Mouse (Mus musculus) heart, adult 2 months (tissue): ENCODE results near the gene Cd200. TPM values are rescaled to one million over a fixed set of nuclear protein-coding genes. Genes with fewer than 3 reads are reported as not detected.

Source experiments
- DNase-seq, 2 experiments: peaks; one replicate each; pipeline ENCODE4 v3.0.0; 2021
- H3K27ac ChIP-seq: fragments of 200-600 bp; 2 replicates; pipeline ENCODE4 v1.8.1; 2022
- H3K27me3 ChIP-seq: fragments of 200-500 bp; 2 replicates; pipeline ENCODE4 v1.6.1; 2012; ENCODE audit warnings: mild to moderate bottlenecking, low read length, inconsistent platforms, mixed read lengths; ENCODE audit not compliant: control insufficient read depth, insufficient read depth
- H3K36me3 ChIP-seq: fragments of 200-500 bp; 2 replicates; pipeline ENCODE4 v1.6.1; 2012; ENCODE audit warnings: low read length, inconsistent platforms; ENCODE audit not compliant: control insufficient read depth, insufficient read depth
- H3K4me1 ChIP-seq: fragments of 200-500 bp; 2 replicates; pipeline ENCODE4 v1.6.1; 2011; ENCODE audit warnings: low read length; ENCODE audit not compliant: control insufficient read depth, insufficient read depth
- H3K4me3 ChIP-seq: fragments of 200-600 bp; 2 replicates; pipeline ENCODE4 v1.8.1; 2022
- H3K79me2 ChIP-seq: fragments of 200-500 bp; replicated peaks from 2 replicates; pipeline ENCODE4 v1.6.1; 2012; ENCODE audit warnings: mild to moderate bottlenecking, inconsistent platforms, low read length, moderate library complexity, mixed read lengths; ENCODE audit not compliant: control insufficient read depth, insufficient read depth
- H3K9ac ChIP-seq: fragments of 200-500 bp; 2 replicates; pipeline ENCODE4 v1.6.1; 2012; ENCODE audit warnings: low read depth, mild to moderate bottlenecking, control low read depth, inconsistent platforms, low read length, mixed read lengths
- CTCF ChIP-seq: fragments of 200-600 bp; IDR thresholded peaks from 2 replicates; pipeline ENCODE4 v1.8.1; 2022; ENCODE audit warnings: antibody characterized with exemption, mild to moderate bottlenecking, moderate library complexity
- EP300 ChIP-seq: fragments of 200-500 bp; IDR thresholded peaks from 2 replicates; pipeline ENCODE4 v1.6.1; 2011; ENCODE audit warnings: low read depth, low read length, control low read depth; ENCODE audit not compliant: insufficient read depth
- POLR2A ChIP-seq: fragments of 200-500 bp; IDR thresholded peaks from 2 replicates; pipeline ENCODE4 v1.6.1; 2011; ENCODE audit warnings: mild to moderate bottlenecking, low read depth, low read length, control low read depth; ENCODE audit not compliant: insufficient read depth
- WGBS: fragments of 180-500 bp; shearing (Covaris S2); methylation state at CpG from one replicate; pipeline ENCODE4 v1.1.7; 2018; 5-methylcytosine and 5-hydroxymethylcytosine counted together
- intact Hi-C: fragments of 180-260 bp; cut with DNase I; formaldehyde crosslinking; loops from one replicate; pipeline ENCODE4 v1.15.1; 2025
- polyA plus RNA-seq: library from polyadenylated mRNA; depleted of rRNA; stranded (reverse); fragments of >200 nt; gene quantifications from 2 replicates; pipeline ENCODE4 v1.2.3, GENCODE M21; 2012; rRNA removed
- total RNA-seq, 2 experiments: library from RNA; stranded (reverse); gene quantifications; 2 replicates each; pipeline ENCODE4 v1.2.3; 2021

Gene Cd200
- total and polyA plus RNA-seq, 3 experiments, result 63.6 to 90.0 (median 69.3) TPM

DNA sequence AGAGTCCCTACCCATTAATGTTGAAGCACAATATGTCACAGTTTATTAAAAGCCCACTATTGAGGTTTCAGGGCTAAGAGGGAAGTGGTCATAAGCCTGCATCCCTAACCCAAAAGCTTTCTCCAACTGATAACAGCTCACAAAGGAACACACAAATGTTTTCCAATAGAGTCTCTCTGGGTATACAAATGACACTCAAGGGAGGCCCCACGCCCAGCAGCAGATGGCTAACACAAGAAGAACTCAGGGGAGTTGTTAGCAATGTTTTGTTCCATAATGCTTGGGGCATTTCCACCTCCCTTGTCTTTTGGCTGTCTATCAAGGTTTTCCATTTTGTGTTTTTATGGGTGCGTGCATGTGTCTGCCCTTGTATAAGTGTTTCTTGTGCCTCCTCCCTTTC is 64.0 kb downstream of the Cd200 start:
- H3K27ac ChIP-seq, result peak overlapping the region; percentile 62
- no peaks in the 10 kb centered on the region for H3K27me3 ChIP-seq
- intact Hi-C loops, result loop anchor here (1.0 to 5.0 kb wide), 4 partner anchors 14 to 88 kb away; partner anchors contain the start of gene Cd200
- peak in 1 of 2 experiments; percentile 54 for DNase-seq
- no peak overlapping the region for H3K9ac ChIP-seq
- no peaks in the 10 kb centered on the region for H3K79me2 ChIP-seq
- no peak overlapping the region for H3K4me3 ChIP-seq
- TF ChIP-seq CTCF (no peak), EP300 (peak; percentile 65; the same call in 1 of the 2 replicates), POLR2A (peak; percentile 51; the same call in 1 of the 2 replicates)
- WGBS, result 31% methylated on average over 2 of the region's 2 CpGs
- H3K36me3 ChIP-seq, result peaks cover 15% of the 10 kb centered on the region
- peaks cover 2% of the 10 kb centered on the region for H3K4me1 ChIP-seq

DNA sequence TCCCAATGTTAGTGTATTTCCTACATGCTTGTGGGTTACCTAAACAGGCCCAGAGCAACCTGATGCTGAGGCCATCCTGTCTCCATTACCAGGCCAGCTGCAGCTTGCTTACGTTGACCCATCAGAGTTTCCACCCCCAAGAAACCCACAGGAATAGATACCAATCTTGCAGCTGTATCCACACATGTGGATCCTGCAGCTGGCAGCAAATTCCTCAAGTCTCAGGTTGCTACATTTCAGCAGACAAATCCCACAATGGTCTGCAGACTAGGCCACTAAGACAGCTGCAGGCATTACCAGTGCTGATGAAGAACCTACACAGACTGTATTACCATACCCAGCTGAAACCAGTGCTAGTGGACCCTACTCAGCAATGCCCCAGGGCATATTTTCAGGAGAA is 72.4 kb downstream of the Cd200 start:
- no peak for DNase-seq
- Histone ChIP-seq H3K36me3 (peaks cover 5% of the 10 kb centered on the region), H3K27me3 (no peaks in the 10 kb centered on the region), H3K4me3 (no peak overlapping the region), H3K9ac (no peak overlapping the region), H3K79me2 (no peaks in the 10 kb centered on the region), H3K4me1 (peaks cover 6% of the 10 kb centered on the region), H3K27ac (no peak overlapping the region)
- WGBS, result 50% methylated on average over 1 of the region's 1 CpGs
- intact Hi-C loops, result no loop called here
- TF ChIP-seq EP300 (no peak), CTCF (no peak), POLR2A (no peak)

DNA sequence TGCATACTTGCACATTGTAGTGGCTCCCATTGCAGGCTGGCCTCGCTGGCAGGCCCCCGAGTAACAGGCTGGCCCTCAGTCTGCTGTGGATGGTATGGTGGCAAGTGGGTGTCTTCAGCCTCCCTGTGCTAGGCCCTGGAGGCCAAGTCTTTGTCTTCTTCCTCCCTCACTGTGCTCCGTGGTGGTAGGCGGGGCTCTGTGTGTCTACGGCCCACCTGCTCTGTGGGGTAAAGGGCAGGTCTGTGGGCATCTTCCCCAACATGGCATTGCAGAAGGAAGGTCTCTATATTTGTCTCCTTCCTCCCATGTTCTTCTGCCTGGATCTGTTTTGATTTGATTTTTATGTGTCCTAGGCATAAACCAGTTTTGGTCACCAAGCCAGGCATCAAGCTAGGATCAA is 74.0 kb downstream of the Cd200 start:
- H3K4me1 ChIP-seq, result peaks cover 12% of the 10 kb centered on the region
- no peak overlapping the region for H3K27ac ChIP-seq
- H3K27me3 ChIP-seq, result no peaks in the 10 kb centered on the region
- peaks cover 18% of the 10 kb centered on the region for H3K36me3 ChIP-seq
- no peaks in the 10 kb centered on the region for H3K79me2 ChIP-seq
- no peak for DNase-seq
- intact Hi-C loops, result no loop called here
- no peak overlapping the region for H3K4me3 ChIP-seq
- TF ChIP-seq CTCF (no peak), POLR2A (no peak), EP300 (no peak)
- 85% methylated on average over 5 of the region's 5 CpGs for WGBS
- no peak overlapping the region for H3K9ac ChIP-seq

DNA sequence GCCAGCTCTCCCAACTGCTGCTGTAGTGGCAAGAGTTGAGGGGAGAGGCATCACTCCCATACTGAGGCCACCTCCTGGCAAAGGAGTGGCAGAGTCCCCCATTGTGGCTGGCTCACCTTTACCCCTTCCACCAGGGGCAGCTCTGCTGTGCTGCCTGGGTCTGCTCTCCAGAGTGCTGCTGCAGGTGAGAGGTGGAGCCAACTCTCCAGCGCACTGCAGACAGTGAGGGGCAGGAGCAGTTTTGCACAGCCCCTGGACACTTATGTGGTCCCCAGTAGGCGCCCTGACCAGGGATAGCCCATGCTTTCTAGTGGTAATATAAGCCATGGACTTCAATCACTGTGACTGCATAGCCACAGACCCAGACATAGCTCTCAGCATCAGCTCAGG is 74.5 kb downstream of the Cd200 start:
- DNase-seq, result no peak
- no peak overlapping the region for H3K27ac ChIP-seq
- intact Hi-C loops, result no loop called here
- H3K4me3 ChIP-seq, result no peak overlapping the region
- no peaks in the 10 kb centered on the region for H3K27me3 ChIP-seq
- no peak for TF ChIP-seq POLR2A
- no peak for TF ChIP-seq EP300
- TF ChIP-seq CTCF, result no peak
- H3K79me2 ChIP-seq, result no peaks in the 10 kb centered on the region
- H3K4me1 ChIP-seq, result peaks cover 17% of the 10 kb centered on the region
- H3K9ac ChIP-seq, result no peak overlapping the region
- 100% methylated on average over 2 of the region's 2 CpGs for WGBS
- peaks cover 22% of the 10 kb centered on the region for H3K36me3 ChIP-seq

DNA sequence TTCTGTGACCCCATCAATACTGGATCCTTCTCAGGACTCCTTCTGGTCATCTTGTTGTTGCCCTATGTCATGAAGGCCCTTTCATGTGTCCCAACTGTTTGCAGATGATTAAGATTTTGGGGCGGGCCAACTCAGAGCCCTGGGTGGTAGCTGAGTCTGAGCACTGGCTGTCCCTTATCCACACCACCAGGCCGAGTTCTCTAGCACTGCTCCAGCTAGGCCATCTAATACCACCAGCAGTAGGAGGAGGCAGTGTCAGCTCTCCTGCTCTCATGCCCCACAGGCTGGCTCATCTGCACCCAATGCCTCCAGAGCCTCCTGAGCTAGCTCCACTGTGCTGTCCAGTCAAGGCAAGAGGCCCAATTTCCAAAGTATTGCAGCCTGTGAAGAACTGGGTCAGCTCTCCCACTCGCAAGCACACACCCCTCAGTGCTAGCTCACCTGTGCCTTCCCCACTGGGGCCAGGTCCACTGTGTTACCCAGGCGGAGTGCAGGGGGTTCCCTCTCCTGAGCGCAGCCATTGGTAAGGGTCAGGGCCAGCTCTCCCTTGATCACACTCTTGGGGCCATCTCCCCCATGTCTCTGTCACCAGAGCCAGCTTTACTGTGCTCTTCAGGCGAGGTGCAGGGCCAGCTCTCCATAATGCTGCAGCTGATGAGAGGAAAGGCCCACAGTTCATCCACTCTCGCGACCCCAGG is 75.0 kb downstream of the Cd200 start:
- H3K9ac ChIP-seq, result no peak overlapping the region
- peaks cover 26% of the 10 kb centered on the region for H3K36me3 ChIP-seq
- H3K79me2 ChIP-seq, result no peaks in the 10 kb centered on the region
- peaks cover 19% of the 10 kb centered on the region for H3K4me1 ChIP-seq
- DNase-seq, result no peak
- 91% methylated on average over 8 of the region's 8 CpGs for WGBS
- intact Hi-C loops, result no loop called here
- no peak for TF ChIP-seq EP300
- no peak for TF ChIP-seq CTCF
- no peak for TF ChIP-seq POLR2A
- H3K4me3 ChIP-seq, result no peak overlapping the region
- H3K27ac ChIP-seq, result no peak overlapping the region
- no peaks in the 10 kb centered on the region for H3K27me3 ChIP-seq

DNA sequence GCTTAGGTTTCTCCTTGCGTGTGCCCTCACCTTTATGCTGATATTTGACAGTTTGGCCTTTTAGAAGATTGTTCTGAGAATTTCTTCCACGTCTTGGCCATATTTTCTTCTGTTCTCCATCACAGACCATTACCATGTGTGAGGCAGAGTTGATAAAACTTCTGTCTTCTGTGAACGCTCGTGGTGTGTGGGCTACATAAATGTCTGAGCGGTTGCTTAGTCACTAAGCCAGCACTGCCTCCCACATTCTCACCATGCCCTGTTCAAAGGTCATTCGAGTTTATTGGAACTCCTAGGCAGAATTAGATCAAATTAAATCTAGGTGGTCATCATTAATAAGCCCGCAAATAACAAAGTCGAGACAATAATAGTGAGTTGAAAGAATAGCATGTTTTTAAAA is 76.3 kb downstream of the Cd200 start:
- Histone ChIP-seq H3K36me3 (peaks cover 31% of the 10 kb centered on the region), H3K27me3 (no peaks in the 10 kb centered on the region), H3K4me3 (no peak overlapping the region), H3K4me1 (peaks cover 22% of the 10 kb centered on the region), H3K79me2 (no peaks in the 10 kb centered on the region), H3K27ac (peak overlapping the region; percentile 77), H3K9ac (no peak overlapping the region)
- intact Hi-C loops, result no loop called here
- DNase-seq, result no peak
- no peak for TF ChIP-seq CTCF
- TF ChIP-seq EP300, result no peak
- no peak for TF ChIP-seq POLR2A
- WGBS, result 76% methylated on average over 8 of the region's 8 CpGs

Other genes starting within 250 kb of the Cd200 start
- under 1 TPM; 0.44 to 0.86 TPM for gene Btla, start 184.7 kb downstream of the Cd200 start, total RNA-seq
- gene Btla, start 184.7 kb downstream of the Cd200 start, polyA plus RNA-seq, result 0.67 and 0.74 TPM in 2 replicates
- gene Gm609, start 83.9 kb upstream of the Cd200 start, total RNA-seq, result not detected
- gene Gm609, start 83.9 kb upstream of the Cd200 start, polyA plus RNA-seq, result not detected in 2 replicates
- gene Gm17783, start 123.0 kb upstream of the Cd200 start, total RNA-seq, result not detected
- not detected in 2 replicates for gene Gm17783, start 123.0 kb upstream of the Cd200 start, polyA plus RNA-seq
- gene Slc9c1, start 126.3 kb upstream of the Cd200 start, total RNA-seq, result not detected
- not detected in 2 replicates for gene Slc9c1, start 126.3 kb upstream of the Cd200 start, polyA plus RNA-seq
- under 1 TPM in 1 of 2 experiments, not detected in 1; 0.20 TPM for gene Gcsam, start 201.3 kb upstream of the Cd200 start, total RNA-seq
- 0.12 TPM in 1 of 2 replicates, not detected in the other for gene Gcsam, start 201.3 kb upstream of the Cd200 start, polyA plus RNA-seq
- gene BC016579, start 245.0 kb upstream of the Cd200 start, total RNA-seq, result not detected
- gene BC016579, start 245.0 kb upstream of the Cd200 start, polyA plus RNA-seq, result not detected in 2 replicates